Comparison of ENCODE assay signal across 8 mouse cellular contexts in the genomic region with DNA sequence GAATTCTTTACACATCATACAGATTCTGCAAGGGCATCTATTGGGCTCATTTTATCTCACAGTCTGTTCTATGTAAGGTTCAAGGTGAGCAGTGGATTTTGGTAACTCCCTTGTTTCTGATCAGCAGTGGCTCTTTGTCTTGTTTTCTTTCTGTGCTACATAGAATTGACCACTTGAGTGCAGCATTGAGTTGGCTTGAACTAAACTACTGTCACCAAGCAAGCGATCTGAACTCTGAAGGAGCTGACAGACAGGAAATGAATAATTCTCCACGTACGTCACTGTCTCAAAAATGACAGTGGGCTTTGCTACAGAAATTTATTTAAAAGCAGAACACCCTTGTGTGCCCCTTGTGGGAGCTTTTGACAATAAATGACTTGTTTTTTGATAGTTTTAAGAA.
DNase-seq lines count a peak whose midpoint lies in the region.

No protein-coding gene starts in this region.

- H3K9me3 ChIP-seq in embryonic facial prominence, embryonic 10.5 days, result no peaks in the 10 kb centered on the region

- H3K4me3 ChIP-seq in embryonic facial prominence, embryonic 10.5 days, result peak overlapping the region; percentile 31; the same call in 1 of the 2 replicates

- no peaks in the 10 kb centered on the region for H3K36me3 ChIP-seq in embryonic facial prominence, embryonic 10.5 days (replicated peaks)

- H3K27me3 ChIP-seq in embryonic facial prominence, embryonic 10.5 days (replicated peaks; ENCODE audit: low read depth, poor library complexity, severe bottlenecking), result no peaks in the 10 kb centered on the region

- H3K4me1 ChIP-seq in embryonic facial prominence, embryonic 10.5 days, result peaks cover 7% of the 10 kb centered on the region; the same call in 1 of the 2 replicates

- WGBS in embryonic facial prominence, embryonic 10.5 days, result 2% methylated on average over 3 of the region's 3 CpGs

- H3K27ac ChIP-seq in embryonic facial prominence, embryonic 10.5 days (replicated peaks), result no peak overlapping the region; the same call in 1 of the 2 replicates

- peak; percentile 9 for DNase-seq in gastrocnemius, adult 18-20 months (ENCODE audit: low spot score)
- no peak for DNase-seq in gastrocnemius, adult 8-10 months (ENCODE audit: low spot score in 2 of 2)
- DNase-seq in MEL-GATA-1-ER (ENCODE audit: extremely low read depth, low read depth), result peak; percentile 70
- DNase-seq in embryonic facial prominence, embryonic 10.5 days (ENCODE audit: low spot score), result peak; percentile 21
- peak; percentile 48 for DNase-seq in heart, postnatal 4 days
- peak; percentile 25 to 78 for DNase-seq in layer of hippocampus, adult 18-20 months (ENCODE audit: low spot score in 2 of 2)
- peak; percentile 79 for DNase-seq in mesoderm, embryonic 11.5 days (ENCODE audit: low read depth, low spot score)
- no peak for DNase-seq in urinary bladder, postnatal 25 days (ENCODE audit: low spot score)

Comparison
In these comparisons a context has a peak if more than half of its experiments do, and no peak if none do; other contexts are left out.
1. DNase-seq: peak in gastrocnemius, adult 18-20 months (single experiment), MEL-GATA-1-ER (single experiment), embryonic facial prominence, embryonic 10.5 days (single experiment), heart, postnatal 4 days (single experiment), layer of hippocampus, adult 18-20 months (2 of 2) and mesoderm, embryonic 11.5 days (single experiment); none in gastrocnemius, adult 8-10 months (0 of 2) and urinary bladder, postnatal 25 days (single experiment).